Mouse (Mus musculus): ENCODE results near the gene Evc2. TPM values are rescaled to one million over a fixed set of nuclear protein-coding genes. Genes with fewer than 3 reads are reported as not detected.

Evc2 gene
- polyA plus RNA-seq, 1 experiment from 2014 or later = 11.5 TPM

- no peak overlapping the region for H3K27ac ChIP-seq
- 78% methylated on average over 3 of the region's 3 CpGs for WGBS
- no peaks in the 10 kb centered on the region for H3K4me1 ChIP-seq (replicated peaks)
- no peaks in the 10 kb centered on the region for H3K36me3 ChIP-seq
- no peaks in the 10 kb centered on the region for H3K9me3 ChIP-seq
- H3K4me3 ChIP-seq (replicated peaks) = no peak overlapping the region
- no peak overlapping the region for H3K4me2 ChIP-seq (replicated peaks)
- no peaks in the 10 kb centered on the region for H3K27me3 ChIP-seq (replicated peaks)
- ATAC-seq = no peak
- H3K9ac ChIP-seq = no peak overlapping the region
Observed at GRCm38 (mm10) chr5:37447546-37447945, 109.2 kb downstream of the Evc2 start.

GRCm38 (mm10) chr5:37456590-37456989, 118.3 kb downstream of the Evc2 start:
- no peak overlapping the region for H3K9ac ChIP-seq
- no peak overlapping the region for H3K4me2 ChIP-seq (replicated peaks)
- H3K27me3 ChIP-seq (replicated peaks) = no peaks in the 10 kb centered on the region
- no peaks in the 10 kb centered on the region for H3K4me1 ChIP-seq (replicated peaks)
- H3K27ac ChIP-seq = no peak overlapping the region
- WGBS = 71% methylated on average over 2 of the region's 2 CpGs
- H3K36me3 ChIP-seq = no peaks in the 10 kb centered on the region
- ATAC-seq = no peak
- H3K9me3 ChIP-seq = no peaks in the 10 kb centered on the region
- no peak overlapping the region for H3K4me3 ChIP-seq (replicated peaks)

GRCm38 (mm10) chr5:37457191-37457590, 118.9 kb downstream of the Evc2 start:
- Histone ChIP-seq H3K4me2 (replicated peaks) (no peak overlapping the region), H3K9me3 (no peaks in the 10 kb centered on the region), H3K9ac (no peak overlapping the region), H3K27ac (no peak overlapping the region), H3K4me3 (replicated peaks) (no peak overlapping the region), H3K27me3 (replicated peaks) (no peaks in the 10 kb centered on the region), H3K4me1 (replicated peaks) (no peaks in the 10 kb centered on the region), H3K36me3 (no peaks in the 10 kb centered on the region)
- 85% methylated on average over 5 of the region's 5 CpGs for WGBS
- no peak; the same call in 1 of the 2 replicates for ATAC-seq

GRCm38 (mm10) chr5:37457831-37458230, 119.5 kb downstream of the Evc2 start:
- H3K4me1 ChIP-seq (replicated peaks) = no peaks in the 10 kb centered on the region
- H3K4me3 ChIP-seq (replicated peaks) = no peak overlapping the region
- H3K9me3 ChIP-seq = no peaks in the 10 kb centered on the region
- H3K36me3 ChIP-seq = no peaks in the 10 kb centered on the region
- H3K9ac ChIP-seq = no peak overlapping the region
- no peak overlapping the region for H3K4me2 ChIP-seq (replicated peaks)
- no peaks in the 10 kb centered on the region for H3K27me3 ChIP-seq (replicated peaks)
- 0 out of 2 replicates have a peak, but pooled peaks have one; percentile 45 for ATAC-seq
- WGBS = 90% methylated on average over 2 of the region's 2 CpGs
- H3K27ac ChIP-seq = no peak overlapping the region

- ATAC-seq = peak; percentile 49; the same call in 1 of the 2 replicates
- 54% methylated on average over 2 of the region's 2 CpGs for WGBS
- H3K4me3 ChIP-seq (replicated peaks) = no peak overlapping the region
- no peaks in the 10 kb centered on the region for H3K9me3 ChIP-seq
- no peak overlapping the region for H3K27ac ChIP-seq
- no peaks in the 10 kb centered on the region for H3K4me1 ChIP-seq (replicated peaks)
- H3K36me3 ChIP-seq = no peaks in the 10 kb centered on the region
- H3K27me3 ChIP-seq (replicated peaks) = no peaks in the 10 kb centered on the region
- H3K9ac ChIP-seq = no peak overlapping the region
- H3K4me2 ChIP-seq (replicated peaks) = no peak overlapping the region
Observed at GRCm38 (mm10) chr5:37458236-37458635, 119.9 kb downstream of the Evc2 start.

- Histone ChIP-seq H3K36me3 (no peaks in the 10 kb centered on the region), H3K27ac (no peak overlapping the region), H3K4me3 (replicated peaks) (no peak overlapping the region), H3K4me2 (replicated peaks) (no peak overlapping the region), H3K9me3 (no peaks in the 10 kb centered on the region), H3K9ac (no peak overlapping the region), H3K4me1 (replicated peaks) (no peaks in the 10 kb centered on the region), H3K27me3 (replicated peaks) (no peaks in the 10 kb centered on the region)
- no peak for ATAC-seq
- WGBS = 93% methylated on average over 10 of the region's 10 CpGs
Observed at GRCm38 (mm10) chr5:37465461-37465860, 127.2 kb downstream of the Evc2 start.

GRCm38 (mm10) chr5:37467646-37468045, 129.3 kb downstream of the Evc2 start:
- H3K9ac ChIP-seq = no peak overlapping the region
- no peaks in the 10 kb centered on the region for H3K27me3 ChIP-seq (replicated peaks)
- H3K36me3 ChIP-seq = no peaks in the 10 kb centered on the region
- no peaks in the 10 kb centered on the region for H3K9me3 ChIP-seq
- no peak overlapping the region for H3K4me3 ChIP-seq (replicated peaks)
- H3K4me1 ChIP-seq (replicated peaks) = no peaks in the 10 kb centered on the region
- H3K27ac ChIP-seq = no peak overlapping the region
- ATAC-seq = no peak
- WGBS = 74% methylated on average over 2 of the region's 2 CpGs
- no peak overlapping the region for H3K4me2 ChIP-seq (replicated peaks)

- H3K9me3 ChIP-seq = no peaks in the 10 kb centered on the region
- H3K4me1 ChIP-seq (replicated peaks) = no peaks in the 10 kb centered on the region
- no peak for ATAC-seq
- WGBS = 80% methylated on average over 5 of the region's 5 CpGs
- H3K27me3 ChIP-seq (replicated peaks) = no peaks in the 10 kb centered on the region
- H3K36me3 ChIP-seq = no peaks in the 10 kb centered on the region
- H3K4me2 ChIP-seq (replicated peaks) = no peak overlapping the region
- H3K9ac ChIP-seq = no peak overlapping the region
- no peak overlapping the region for H3K4me3 ChIP-seq (replicated peaks)
- H3K27ac ChIP-seq = no peak overlapping the region
Observed at GRCm38 (mm10) chr5:37469031-37469430, 130.7 kb downstream of the Evc2 start.

- H3K9me3 ChIP-seq = no peaks in the 10 kb centered on the region
- ATAC-seq = no peak
- no peaks in the 10 kb centered on the region for H3K4me1 ChIP-seq (replicated peaks)
- no peak overlapping the region for H3K4me2 ChIP-seq (replicated peaks)
- no peaks in the 10 kb centered on the region for H3K36me3 ChIP-seq
- no peak overlapping the region for H3K4me3 ChIP-seq (replicated peaks)
- H3K27me3 ChIP-seq (replicated peaks) = no peaks in the 10 kb centered on the region
- no peak overlapping the region for H3K27ac ChIP-seq
- 87% methylated on average over 4 of the region's 4 CpGs for WGBS
- no peak overlapping the region for H3K9ac ChIP-seq
Observed at GRCm38 (mm10) chr5:37471584-37471983, 133.3 kb downstream of the Evc2 start.

- H3K27ac ChIP-seq = no peak overlapping the region
- no peak overlapping the region for H3K4me2 ChIP-seq (replicated peaks)
- H3K9me3 ChIP-seq = no peaks in the 10 kb centered on the region
- no peak for ATAC-seq
- H3K9ac ChIP-seq = no peak overlapping the region
- H3K4me1 ChIP-seq (replicated peaks) = no peaks in the 10 kb centered on the region
- WGBS = 65% methylated on average over 3 of the region's 3 CpGs
- H3K4me3 ChIP-seq (replicated peaks) = no peak overlapping the region
- H3K36me3 ChIP-seq = no peaks in the 10 kb centered on the region
- no peaks in the 10 kb centered on the region for H3K27me3 ChIP-seq (replicated peaks)
Observed at GRCm38 (mm10) chr5:37472025-37472608, 133.8 kb downstream of the Evc2 start.

Other genes starting within 250 kb of the Evc2 start
- gene Crmp1, start 96.6 kb upstream of the Evc2 start, polyA plus RNA-seq (2015; fragmentation: Nextera tagmentation; extraction: Ambion mirVana) = 32.2 and 33.6 TPM in 2 replicates
- 10.9 and 11.2 TPM in 2 replicates for gene Evc, start 1.6 kb upstream of the Evc2 start, polyA plus RNA-seq (2015; fragmentation: Nextera tagmentation; extraction: Ambion mirVana)

Measured in intestine, embryonic 15.5 days (tissue).